Mouse (Mus musculus) kidney, adult 2 months (tissue): Measurements from ENCODE around the gene Synpo2l.
"Not testable (repeated sequence)": the region's sequence is repeated elsewhere in the genome, so short reads cannot be mapped to it uniquely, and the experiment has no call there.

Source experiments
- CTCF ChIP-seq: fragments of 200-500 bp; conservative IDR thresholded peaks from 2 replicates; pipeline ENCODE4 v1.5.1; 2011; ENCODE audit warnings: low read depth, mild to moderate bottlenecking, control low read depth, low read length, moderate library complexity, mixed read lengths; ENCODE audit not compliant: insufficient read depth, insufficient read length
- POLR2A ChIP-seq: fragments of 200-500 bp; IDR thresholded peaks from one replicate; pipeline ENCODE4 v1.6.1; 2011; ENCODE audit warnings: low read depth, low read length, control low read depth

DNA sequence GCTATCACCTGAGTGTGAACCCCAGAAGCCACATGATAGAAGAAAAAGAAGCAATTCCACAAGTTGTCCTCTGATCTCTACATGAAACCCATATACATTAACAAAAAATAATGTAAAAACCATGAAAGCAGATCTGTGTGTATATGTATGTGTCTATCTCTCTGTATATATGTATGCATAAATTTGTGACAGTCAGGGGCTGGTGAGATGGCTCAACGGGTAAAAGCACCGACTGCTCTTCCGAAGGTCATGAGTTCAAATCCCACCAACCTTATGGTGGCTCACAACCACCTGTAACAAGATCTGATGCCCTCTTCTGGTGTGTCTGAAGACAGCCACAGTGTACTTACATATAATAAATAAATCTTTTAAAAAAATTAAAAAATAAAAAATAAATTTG lies 31.2 kb downstream of the Synpo2l start:
- TF ChIP-seq CTCF, POLR2A: not testable (repeated sequence)
